ENCODE assay signal across 18 mouse cellular contexts in genomic region chr19:17339563-17339962, GRCm38 (mm10). TPM values are rescaled to one million over a fixed set of nuclear protein-coding genes. Genes with fewer than 3 reads are reported as not detected.
A peak's percentile ranks its signal among the peaks of the same experiment; 100 is the strongest.
DNase-seq lines count a peak whose midpoint lies in the region; ATAC-seq and TF ChIP-seq lines count a peak whose summit lies in the region.
"Had no signal": no experiment of that assay in that cellular context is flagged by ENCODE, and none has a peak within 500 bp of the region (broad histone marks: within the 10 kb centered on the region; RNA-seq: fewer than 3 reads in every experiment).

No protein-coding gene starts in this region.

- H3K9me3 ChIP-seq in heart, embryonic 12.5 days (replicated peaks), result no peaks in the 10 kb centered on the region
- no peaks in the 10 kb centered on the region for H3K9me3 ChIP-seq in liver, postnatal 0 days (ENCODE audit: low read length)

- intact Hi-C loops in gastrocnemius, postnatal 36 days (cut with DNase I), result no loop called here

- no peaks in the 10 kb centered on the region; the same call in 1 of the 2 replicates for H3K36me3 ChIP-seq in heart, embryonic 12.5 days
- H3K36me3 ChIP-seq in liver, postnatal 0 days (replicated peaks; ENCODE audit: insufficient read depth, low read length), result peaks cover 5% of the 10 kb centered on the region
- H3K36me3 ChIP-seq in small intestine, adult 2 months (ENCODE audit: control insufficient read depth, insufficient read depth, low read length), result no peaks in the 10 kb centered on the region

- peaks cover 29% of the 10 kb centered on the region for H3K4me1 ChIP-seq in heart, embryonic 12.5 days (replicated peaks)
- peaks cover 51% of the 10 kb centered on the region for H3K4me1 ChIP-seq in liver, postnatal 0 days (ENCODE audit: insufficient read depth)
- H3K4me1 ChIP-seq in small intestine, adult 2 months (ENCODE audit: control insufficient read depth, insufficient read depth, insufficient read length, low read length), result peaks cover 3% of the 10 kb centered on the region; the same call in 1 of the 2 replicates

- H3K4me2 ChIP-seq in heart, embryonic 12.5 days, result no peak overlapping the region
- H3K4me2 ChIP-seq in liver, postnatal 0 days (ENCODE audit: low read depth, low read length), result no peak overlapping the region; the same call in 1 of the 2 replicates
- H3K4me2 ChIP-seq: hindbrain, embryonic 14.5 days; lung, embryonic 14.5 days; midbrain, embryonic 11.5 days had no signal

- TF ChIP-seq EP300 in liver, postnatal 0 days (IDR thresholded peaks at IDR 0.05; ENCODE audit: low read depth), result peak; percentile 8; the same call in 1 of the 2 replicates

- TF ChIP-seq POLR2A in small intestine, adult 2 months (IDR thresholded peaks at IDR 0.05; ENCODE audit: low read depth, low read length), result no peak

- 80% methylated on average over 2 of the region's 2 CpGs for WGBS in heart, embryonic 12.5 days
- 73% methylated on average over 2 of the region's 2 CpGs for WGBS in liver, postnatal 0 days (ENCODE audit: insufficient replicate concordance)
- 77% methylated on average over 2 of the region's 2 CpGs for WGBS in small intestine, adult 2 months

- ATAC-seq in heart, embryonic 12.5 days (ENCODE audit: insufficient number of reproducible peaks, low FRiP score), result no peak
- no peak for ATAC-seq in liver, postnatal 0 days

- no peak overlapping the region for H3K9ac ChIP-seq in heart, embryonic 12.5 days
- H3K9ac ChIP-seq in liver, postnatal 0 days (replicated peaks), result no peak overlapping the region
- H3K9ac ChIP-seq: hindbrain, embryonic 14.5 days; lung, embryonic 14.5 days had no signal

- DNase-seq in heart, adult 11 months, result peak; percentile 89
- DNase-seq in spleen, postnatal 36 days (ENCODE audit: low spot score in 2 of 2), result peak; percentile 55 to 61
- no peak for DNase-seq in spleen, adult 12 weeks (ENCODE audit: low spot score)
- no peak for DNase-seq in liver, postnatal 0 days
- DNase-seq in gastrocnemius, postnatal 36 days, result no peak
- DNase-seq in layer of hippocampus, adult 18-20 months (ENCODE audit: low spot score in 2 of 2), result no peak
- DNase-seq: cerebellum, adult 8-10 months; heart, adult 18-20 months; heart, postnatal 10 days; kidney, adult 9 months; kidney, postnatal 4 days; lung, embryonic 14.5 days had no signal

- H3K4me3 ChIP-seq in heart, embryonic 12.5 days, result no peak overlapping the region
- no peak overlapping the region for H3K4me3 ChIP-seq in liver, postnatal 0 days (ENCODE audit: low read depth, low read length)
- peak overlapping the region; percentile 11; the same call in 1 of the 2 replicates for H3K4me3 ChIP-seq in small intestine, adult 2 months (ENCODE audit: low read depth, low read length)
- H3K4me3 ChIP-seq: left cerebral cortex, adult 2 months; myocyte had no signal

- no peak for TF ChIP-seq CTCF in liver, postnatal 0 days (IDR thresholded peaks at IDR 0.05; ENCODE audit: low read depth)
- no peak for TF ChIP-seq CTCF in small intestine, adult 2 months (IDR thresholded peaks at IDR 0.05; ENCODE audit: extremely low read depth, insufficient read length, insufficient replicate concordance, low read depth, low read length)

- H3K27ac ChIP-seq in heart, embryonic 12.5 days (ENCODE audit: poor library complexity, severe bottlenecking), result no peak overlapping the region
- H3K27ac ChIP-seq in liver, postnatal 0 days (ENCODE audit: low read depth), result peak overlapping the region; percentile 41; the same call in 1 of the 2 replicates
- H3K27ac ChIP-seq in small intestine, adult 2 months (ENCODE audit: insufficient read depth, low read depth, low read length), result no peak overlapping the region
- H3K27ac ChIP-seq: hindbrain, embryonic 14.5 days; left cerebral cortex, adult 2 months had no signal

- H3K27me3 ChIP-seq in heart, embryonic 12.5 days (replicated peaks), result no peaks in the 10 kb centered on the region
- no peaks in the 10 kb centered on the region for H3K27me3 ChIP-seq in liver, postnatal 0 days (ENCODE audit: insufficient read depth, low read length)
- no peaks in the 10 kb centered on the region; the same call in 1 of the 2 replicates for H3K27me3 ChIP-seq in small intestine, adult 2 months (ENCODE audit: control insufficient read depth, insufficient read depth, low read length)

RNA-seq across cellular contexts. Expression of gene Gcnt1, which starts 33.1 kb away (rescaled TPM):
- 12.7 and 13.2 TPM in 2 replicates for polyA plus RNA-seq in heart, embryonic 12.5 days (2016; fragmentation: Nextera tagmentation; extraction: Ambion mirVana)
- polyA plus RNA-seq in liver, postnatal 0 days (2015; fragmentation: Nextera tagmentation; extraction: Ambion mirVana), result 5.8 and 7.1 TPM in 2 replicates
- polyA plus RNA-seq in small intestine, adult 2 months (2012; rRNA removed), result 0.80 and 1.0 TPM in 2 replicates
- under 1 TPM; 0.39 to 0.48 TPM for total RNA-seq in gastrocnemius, postnatal 36 days (2021)
- 1 to 10 TPM; 3.1 to 3.5 TPM for total RNA-seq in layer of hippocampus, adult 18-20 months (2021)

RNA-seq across cellular contexts. Expression of gene Rfk, which starts 54.3 kb away (rescaled TPM):
- polyA plus RNA-seq in heart, embryonic 12.5 days (2016; fragmentation: Nextera tagmentation; extraction: Ambion mirVana), result 76.1 and 85.8 TPM in 2 replicates
- polyA plus RNA-seq in liver, postnatal 0 days (2015; fragmentation: Nextera tagmentation; extraction: Ambion mirVana), result 59.9 and 61.9 TPM in 2 replicates
- polyA plus RNA-seq in small intestine, adult 2 months (2012; rRNA removed), result 310 and 985 TPM in 2 replicates
- 10 to 100 TPM; 60.5 to 64.7 TPM for total RNA-seq in gastrocnemius, postnatal 36 days (2021)
- 10 to 100 TPM; 60.1 to 64.6 TPM for total RNA-seq in layer of hippocampus, adult 18-20 months (2021)

Comparison
In these comparisons a context has a peak if more than half of its experiments do, and no peak if none do; other contexts are left out.
1. DNase-seq: peak in heart, adult 11 months (single experiment) and spleen, postnatal 36 days (2 of 2); none in spleen, adult 12 weeks (single experiment), liver, postnatal 0 days (single experiment), gastrocnemius, postnatal 36 days (0 of 2) and layer of hippocampus, adult 18-20 months (0 of 2).